Mouse (Mus musculus) erythroblast, adult 5-6 weeks (primary cell): ENCODE measurements around the gene Inca1. TPM values are rescaled to one million over a fixed set of nuclear protein-coding genes. Genes with fewer than 3 reads are reported as not detected.
A peak's percentile ranks its signal among the peaks of the same experiment; 100 is the strongest.

ENCODE experiments used
- ATAC-seq: replicated peaks from 2 replicates; pipeline ENCODE4 v1.8.0; 2016; ENCODE audit warnings: moderate number of reproducible peaks, mild to moderate bottlenecking, moderate TSS enrichment, inconsistent platforms; ENCODE audit not compliant: poor library complexity, low FRiP score, severe bottlenecking
- total RNA-seq, 2 experiments: library from RNA; stranded (forward) in 1 of 2; stranded (reverse) in 1 of 2; fragments of 150-400 nt in 1 of 2; fragments of 200-764, 138-1000 nt in 1 of 2; gene quantifications; 2 replicates each; pipeline versions ENCODE4 v1.2.3 to v1.2.4; 2015 to 2017; ENCODE audit warnings: low replicate concordance in 2 of 2

The Inca1 gene
- total RNA-seq, 2 experiments from 2014 or later, result not detected

DNA sequence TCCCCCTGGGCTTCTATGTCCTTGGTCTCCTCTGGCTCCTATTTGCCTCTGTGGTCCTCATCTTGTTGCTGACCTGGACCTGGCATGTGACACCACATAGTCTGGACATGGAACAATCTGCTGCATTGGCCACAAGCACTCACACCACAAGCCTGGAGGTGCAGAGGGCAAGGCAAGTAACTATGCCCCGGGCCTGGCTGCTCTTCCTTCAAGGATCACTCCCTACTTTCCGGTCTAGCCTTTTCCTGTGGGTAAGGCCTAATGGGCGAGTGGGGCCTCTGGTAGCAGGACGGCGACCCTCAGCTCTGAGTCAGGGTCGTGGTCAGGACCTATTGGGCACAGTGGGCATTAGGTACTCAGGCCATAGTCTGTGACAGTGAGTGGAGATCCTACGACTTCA is 58.7 kb downstream of the Inca1 start:
- ATAC-seq, result no peak

DNA sequence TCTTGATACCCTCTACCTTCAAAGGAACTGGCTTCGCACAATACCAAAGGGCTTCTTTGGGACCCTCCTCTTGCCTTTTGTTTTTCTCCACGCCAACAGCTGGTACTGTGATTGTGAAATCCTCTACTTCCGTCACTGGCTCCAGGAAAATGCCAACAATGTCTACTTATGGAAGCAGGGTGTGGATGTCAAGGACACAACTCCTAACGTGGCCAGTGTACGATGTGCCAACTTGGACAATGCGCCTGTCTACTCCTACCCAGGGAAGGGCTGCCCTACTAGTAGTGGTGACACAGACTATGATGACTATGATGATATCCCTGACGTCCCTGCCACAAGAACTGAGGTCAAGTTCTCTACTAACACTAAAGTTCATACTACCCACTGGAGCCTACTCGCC is 60.0 kb downstream of the Inca1 start:
- ATAC-seq, result no peak

DNA sequence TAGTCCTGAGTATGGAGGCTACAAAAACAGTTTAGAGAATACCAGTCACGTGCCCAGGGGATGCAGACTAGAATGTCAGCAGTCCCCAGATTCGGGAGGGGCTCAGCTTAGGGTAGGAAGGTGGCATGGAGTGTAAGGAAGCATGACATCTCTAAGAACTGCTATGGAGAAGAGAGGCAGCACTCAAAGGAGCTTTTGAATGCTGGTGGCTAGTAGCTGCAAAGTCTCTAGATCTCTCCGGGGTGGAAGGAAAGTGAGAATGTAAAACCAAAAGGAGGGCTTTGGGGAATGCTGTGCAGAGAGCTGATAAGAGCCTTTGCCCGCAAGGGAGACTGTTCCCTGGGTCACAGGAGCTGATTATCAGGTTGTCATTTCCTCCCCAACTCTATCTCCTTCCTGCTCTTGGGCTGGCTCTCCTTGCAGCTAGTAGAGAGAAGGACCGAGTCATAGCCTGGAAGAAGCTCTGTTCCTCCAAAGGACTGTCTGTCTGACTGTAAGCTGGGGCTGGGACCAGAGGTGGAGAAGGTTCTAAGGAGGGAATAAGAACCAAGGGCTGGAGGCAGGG is 61.2 kb downstream of the Inca1 start, which contains the start of gene Gp1ba:
Gene Gp1ba, plus strand, starts transcription at position 409 of the 565 bp plus-strand sequence.
- ATAC-seq, result peak; percentile 86

Other genes starting within 250 kb of the Inca1 start
- 11.5 and 20.5 TPM in 2 replicates for gene Med11, start 248.2 kb downstream of the Inca1 start, total RNA-seq (2015; ENCODE audit: low replicate concordance)
- 5.4 and 6.2 TPM in 2 replicates for gene Med11, start 248.2 kb downstream of the Inca1 start, total RNA-seq (2017; ENCODE audit: low replicate concordance)
- not detected in 2 replicates for gene Zmynd15, start 240.7 kb downstream of the Inca1 start, total RNA-seq (2015; ENCODE audit: low replicate concordance)
- gene Zmynd15, start 240.7 kb downstream of the Inca1 start, total RNA-seq (2017; ENCODE audit: low replicate concordance), result not detected in 2 replicates
- not detected in 2 replicates for gene Cxcl16, start 240.2 kb downstream of the Inca1 start, total RNA-seq (2015; ENCODE audit: low replicate concordance)
- gene Cxcl16, start 240.2 kb downstream of the Inca1 start, total RNA-seq (2017; ENCODE audit: low replicate concordance), result not detected in 2 replicates
- not detected in 2 replicates for gene Tm4sf5, start 194.9 kb downstream of the Inca1 start, total RNA-seq (2015; ENCODE audit: low replicate concordance)
- gene Tm4sf5, start 194.9 kb downstream of the Inca1 start, total RNA-seq (2017; ENCODE audit: low replicate concordance), result not detected in 2 replicates
- not detected in 2 replicates for gene Vmo1, start 185.5 kb downstream of the Inca1 start, total RNA-seq (2015; ENCODE audit: low replicate concordance)
- gene Vmo1, start 185.5 kb downstream of the Inca1 start, total RNA-seq (2017; ENCODE audit: low replicate concordance), result not detected in 2 replicates
- gene Gltpd2, start 181.0 kb downstream of the Inca1 start, total RNA-seq (2015; ENCODE audit: low replicate concordance), result not detected in 2 replicates
- not detected in 2 replicates for gene Gltpd2, start 181.0 kb downstream of the Inca1 start, total RNA-seq (2017; ENCODE audit: low replicate concordance)
- gene Psmb6, start 174.8 kb downstream of the Inca1 start, total RNA-seq (2015; ENCODE audit: low replicate concordance), result 33.4 and 43.5 TPM in 2 replicates
- 55.5 and 62.5 TPM in 2 replicates for gene Psmb6, start 174.8 kb downstream of the Inca1 start, total RNA-seq (2017; ENCODE audit: low replicate concordance)
- gene Gm40193, start 167.2 kb downstream of the Inca1 start, total RNA-seq (2015; ENCODE audit: low replicate concordance), result not detected in 2 replicates
- not detected in 2 replicates for gene Gm40193, start 167.2 kb downstream of the Inca1 start, total RNA-seq (2017; ENCODE audit: low replicate concordance)
- 0.42 TPM in 1 of 2 replicates, not detected in the other for gene Pld2, start 160.1 kb downstream of the Inca1 start, total RNA-seq (2015; ENCODE audit: low replicate concordance)
- gene Pld2, start 160.1 kb downstream of the Inca1 start, total RNA-seq (2017; ENCODE audit: low replicate concordance), result not detected in 2 replicates
- 3.6 and 6.0 TPM in 2 replicates for gene Mink1, start 137.3 kb downstream of the Inca1 start, total RNA-seq (2015; ENCODE audit: low replicate concordance)
- gene Mink1, start 137.3 kb downstream of the Inca1 start, total RNA-seq (2017; ENCODE audit: low replicate concordance), result 0.98 and 1.3 TPM in 2 replicates
- not detected in 2 replicates for gene 4930544D05Rik, start 84.3 kb downstream of the Inca1 start, total RNA-seq (2015; ENCODE audit: low replicate concordance)
- not detected in 2 replicates for gene 4930544D05Rik, start 84.3 kb downstream of the Inca1 start, total RNA-seq (2017; ENCODE audit: low replicate concordance)
- not detected in 2 replicates for gene Chrne, start 80.9 kb downstream of the Inca1 start, total RNA-seq (2015; ENCODE audit: low replicate concordance)
- not detected in 2 replicates for gene Chrne, start 80.9 kb downstream of the Inca1 start, total RNA-seq (2017; ENCODE audit: low replicate concordance)
- 0.84 TPM in 1 of 2 replicates, not detected in the other for gene Gp1ba, start 61.0 kb downstream of the Inca1 start, total RNA-seq (2015; ENCODE audit: low replicate concordance)
- 0.42 TPM in 1 of 2 replicates, not detected in the other for gene Gp1ba, start 61.0 kb downstream of the Inca1 start, total RNA-seq (2017; ENCODE audit: low replicate concordance)
- 146 and 222 TPM in 2 replicates for gene Rnf167, start 52.9 kb downstream of the Inca1 start, total RNA-seq (2015; ENCODE audit: low replicate concordance)
- gene Rnf167, start 52.9 kb downstream of the Inca1 start, total RNA-seq (2017; ENCODE audit: low replicate concordance), result 217 and 308 TPM in 2 replicates
- 17.1 and 20.1 TPM in 2 replicates for gene Slc25a11, start 52.7 kb downstream of the Inca1 start, total RNA-seq (2015; ENCODE audit: low replicate concordance)
- 16.2 and 16.6 TPM in 2 replicates for gene Slc25a11, start 52.7 kb downstream of the Inca1 start, total RNA-seq (2017; ENCODE audit: low replicate concordance)
- gene Pfn1, start 45.5 kb downstream of the Inca1 start, total RNA-seq (2015; ENCODE audit: low replicate concordance), result 414 and 492 TPM in 2 replicates
- 125 and 193 TPM in 2 replicates for gene Pfn1, start 45.5 kb downstream of the Inca1 start, total RNA-seq (2017; ENCODE audit: low replicate concordance)
- gene Eno3, start 43.0 kb downstream of the Inca1 start, total RNA-seq (2015; ENCODE audit: low replicate concordance), result 1.5 and 2.9 TPM in 2 replicates
- gene Eno3, start 43.0 kb downstream of the Inca1 start, total RNA-seq (2017; ENCODE audit: low replicate concordance), result 3.3 and 6.0 TPM in 2 replicates
- gene Spag7, start 30.7 kb downstream of the Inca1 start, total RNA-seq (2015; ENCODE audit: low replicate concordance), result 10.6 and 31.3 TPM in 2 replicates
- gene Spag7, start 30.7 kb downstream of the Inca1 start, total RNA-seq (2017; ENCODE audit: low replicate concordance), result 21.4 and 25.6 TPM in 2 replicates
- gene Camta2, start 12.1 kb downstream of the Inca1 start, total RNA-seq (2015; ENCODE audit: low replicate concordance), result 2.9 and 5.4 TPM in 2 replicates
- 0.77 and 1.5 TPM in 2 replicates for gene Camta2, start 12.1 kb downstream of the Inca1 start, total RNA-seq (2017; ENCODE audit: low replicate concordance)
- gene Kif1c, start 393 bp upstream of the Inca1 start, total RNA-seq (2015; ENCODE audit: low replicate concordance), result 0.58 and 1.3 TPM in 2 replicates
- gene Kif1c, start 393 bp upstream of the Inca1 start, total RNA-seq (2017; ENCODE audit: low replicate concordance), result 2.4 and 2.8 TPM in 2 replicates
- 5.0 TPM in 1 of 2 replicates, not detected in the other for gene Zfp3, start 64.1 kb upstream of the Inca1 start, total RNA-seq (2015; ENCODE audit: low replicate concordance)
- not detected in 2 replicates for gene Zfp3, start 64.1 kb upstream of the Inca1 start, total RNA-seq (2017; ENCODE audit: low replicate concordance)
- gene Scimp, start 112.4 kb upstream of the Inca1 start, total RNA-seq (2015; ENCODE audit: low replicate concordance), result not detected in 2 replicates
- not detected in 2 replicates for gene Scimp, start 112.4 kb upstream of the Inca1 start, total RNA-seq (2017; ENCODE audit: low replicate concordance)
- gene Rabep1, start 144.6 kb upstream of the Inca1 start, total RNA-seq (2015; ENCODE audit: low replicate concordance), result 5.2 and 10.0 TPM in 2 replicates
- 10.8 and 19.2 TPM in 2 replicates for gene Rabep1, start 144.6 kb upstream of the Inca1 start, total RNA-seq (2017; ENCODE audit: low replicate concordance)